Mouse (Mus musculus) limb, embryonic 10.5 days (tissue): Measurements from ENCODE around the gene Apoc2. TPM values are rescaled to one million over a fixed set of nuclear protein-coding genes. Genes with fewer than 3 reads are reported as not detected.

ENCODE experiments used
- DNase-seq: peaks from one replicate; pipeline ENCODE4 v3.0.0-alpha.2; 2017; ENCODE audit warnings: low spot score
- H3K27ac ChIP-seq: fragments of 300-500 bp; sonication (generic); 2 replicates; pipeline ENCODE4 v1.5.1; 2016; ENCODE audit warnings: mild to moderate bottlenecking
- H3K27me3 ChIP-seq: fragments of 300-500 bp; sonication (generic); 2 replicates; pipeline ENCODE4 v1.6.1; 2016; ENCODE audit warnings: low read depth, mild to moderate bottlenecking; ENCODE audit not compliant: poor library complexity, severe bottlenecking
- H3K36me3 ChIP-seq: fragments of 300-500 bp; sonication (generic); 2 replicates; pipeline ENCODE4 v1.6.1; 2016; ENCODE audit warnings: mild to moderate bottlenecking, moderate library complexity
- H3K4me1 ChIP-seq: fragments of 300-500 bp; sonication (generic); 2 replicates; pipeline ENCODE4 v1.6.1; 2016
- H3K4me3 ChIP-seq: fragments of 300-500 bp; sonication (generic); 2 replicates; pipeline ENCODE4 v1.5.1; 2016; ENCODE audit warnings: mild to moderate bottlenecking, moderate library complexity
- H3K9me3 ChIP-seq: fragments of 300-500 bp; sonication (generic); replicated peaks from 2 replicates; pipeline ENCODE4 v1.6.1; 2016; ENCODE audit warnings: mild to moderate bottlenecking
- WGBS: fragments of 180-500 bp; shearing (Covaris S2); methylation state at CpG from one replicate; pipeline ENCODE4 v1.1.7; 2016; 5-methylcytosine and 5-hydroxymethylcytosine counted together
- polyA plus RNA-seq: library from polyadenylated mRNA; unstranded; fragments of >200 nt; fragmentation: Nextera tagmentation; extraction: Ambion mirVana; gene quantifications from 2 replicates; pipeline ENCODE4 v1.2.1, GENCODE M21; 2016

Apoc2 gene
- polyA plus RNA-seq, 1 experiment from 2014 or later, result 0.28 TPM

DNA sequence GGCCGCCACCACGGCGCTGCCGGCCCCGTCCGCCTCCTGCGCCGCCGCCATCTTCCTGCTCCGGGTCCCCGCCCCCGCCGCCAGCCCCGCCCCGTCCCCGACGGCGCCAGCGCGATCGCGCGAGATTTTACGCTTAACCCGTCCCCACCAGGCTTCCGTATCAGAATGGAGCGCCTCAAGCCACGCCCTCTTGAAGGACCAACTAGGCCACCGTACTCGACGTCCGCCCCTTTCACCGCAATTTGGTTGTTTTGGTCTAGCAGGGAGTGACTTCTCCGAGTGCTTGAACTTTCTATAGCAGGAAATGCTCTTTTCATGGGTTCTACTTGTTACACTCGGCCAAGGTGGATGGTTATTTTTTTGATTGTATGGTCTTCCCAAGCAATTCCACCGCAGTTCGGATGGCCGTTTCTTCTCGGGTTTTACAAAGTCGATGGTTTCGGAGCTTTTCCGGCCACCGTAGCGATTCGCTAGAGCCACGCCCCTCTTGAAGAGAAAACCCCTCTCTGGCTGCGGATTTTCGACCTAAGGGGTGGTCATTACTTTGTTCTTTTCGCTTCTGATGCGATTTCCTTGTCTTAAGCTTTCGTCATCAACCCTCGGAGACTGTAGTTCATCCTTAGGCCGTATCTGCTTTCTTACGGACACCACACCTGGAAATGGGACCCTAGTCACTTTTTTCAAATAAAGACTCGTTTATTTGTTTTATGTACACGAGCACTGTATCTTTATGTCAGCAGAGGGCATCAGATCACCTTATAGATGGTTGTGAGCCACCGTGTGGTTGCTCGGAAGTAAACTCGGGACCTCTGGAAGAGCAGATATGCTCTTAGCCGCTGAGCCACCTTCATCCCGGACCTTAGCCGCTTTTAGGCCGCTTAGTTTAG is 12.5 kb downstream of the Apoc2 start, which contains the start of gene Clptm1:
Gene Clptm1, minus strand, starts transcription at position 79 of the 887 bp plus-strand sequence.
- peak; percentile 99 for DNase-seq
- Histone ChIP-seq H3K27me3 (no peaks in the 10 kb centered on the region), H3K36me3 (peaks cover 27% of the 10 kb centered on the region), H3K9me3 (no peaks in the 10 kb centered on the region), H3K27ac (peak within 1 kb of the TSS; percentile 93), H3K4me3 (peak within 1 kb of the TSS; percentile 100), H3K4me1 (peaks cover 25% of the 10 kb centered on the region)
- under 1% methylated on average over 63 of the region's 63 CpGs for WGBS

DNA sequence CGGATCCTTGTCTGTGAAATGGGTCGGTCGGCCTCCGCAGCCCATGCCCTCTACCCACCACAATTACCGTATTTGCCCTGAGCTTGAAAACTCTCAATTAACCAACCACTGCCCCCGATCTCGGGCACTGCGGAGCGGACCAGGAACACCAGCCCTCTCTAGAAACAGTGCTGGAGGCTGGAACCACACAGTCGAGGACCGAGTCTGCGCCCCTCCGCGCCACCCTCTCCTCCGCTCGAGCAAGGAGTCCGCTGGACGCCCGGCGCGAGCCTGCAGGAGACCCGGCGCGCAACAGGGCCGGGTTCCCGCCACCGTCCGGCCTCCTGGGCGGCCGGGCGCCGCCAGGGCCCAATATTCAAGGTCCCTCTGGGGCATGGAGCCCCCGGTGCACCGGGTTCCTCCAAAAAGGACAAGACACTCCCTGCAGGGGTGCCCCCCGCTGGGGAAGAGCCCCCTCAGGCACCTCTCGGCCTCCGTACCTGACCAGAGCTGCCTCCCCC is 13.2 kb downstream of the Apoc2 start:
- Histone ChIP-seq H3K4me3 (peak overlapping the region; percentile 100), H3K4me1 (peaks cover 25% of the 10 kb centered on the region), H3K36me3 (peaks cover 34% of the 10 kb centered on the region), H3K9me3 (no peaks in the 10 kb centered on the region), H3K27me3 (no peaks in the 10 kb centered on the region), H3K27ac (peak overlapping the region; percentile 93)
- WGBS, result under 1% methylated on average over 37 of the region's 37 CpGs
- no peak for DNase-seq

DNA sequence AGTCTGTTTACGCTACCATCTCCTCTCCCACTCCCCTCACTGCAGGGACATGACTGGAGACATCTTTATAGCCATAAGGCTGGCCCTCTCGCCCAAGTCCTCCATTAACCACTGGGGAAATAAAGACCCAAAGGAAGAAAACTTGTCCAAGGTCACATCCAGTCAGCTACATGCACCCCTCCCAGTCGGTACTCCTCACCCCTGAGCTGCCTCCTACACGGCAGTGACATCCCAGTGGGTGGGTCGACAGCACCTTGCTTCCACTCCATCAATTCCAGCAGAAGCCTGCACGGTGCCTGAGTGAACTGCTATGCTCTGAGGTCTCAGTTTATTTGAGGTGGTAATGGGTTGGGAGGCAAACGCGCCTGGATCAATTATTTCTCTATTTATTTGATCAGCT is 13.8 kb downstream of the Apoc2 start:
- Histone ChIP-seq H3K27me3 (no peaks in the 10 kb centered on the region), H3K4me1 (peaks cover 20% of the 10 kb centered on the region), H3K9me3 (no peaks in the 10 kb centered on the region), H3K36me3 (peaks cover 39% of the 10 kb centered on the region), H3K4me3 (peak overlapping the region; percentile 100), H3K27ac (peak overlapping the region; percentile 93; the same call in 1 of the 2 replicates)
- DNase-seq, result no peak
- 12% methylated on average over 8 of the region's 8 CpGs for WGBS

DNA sequence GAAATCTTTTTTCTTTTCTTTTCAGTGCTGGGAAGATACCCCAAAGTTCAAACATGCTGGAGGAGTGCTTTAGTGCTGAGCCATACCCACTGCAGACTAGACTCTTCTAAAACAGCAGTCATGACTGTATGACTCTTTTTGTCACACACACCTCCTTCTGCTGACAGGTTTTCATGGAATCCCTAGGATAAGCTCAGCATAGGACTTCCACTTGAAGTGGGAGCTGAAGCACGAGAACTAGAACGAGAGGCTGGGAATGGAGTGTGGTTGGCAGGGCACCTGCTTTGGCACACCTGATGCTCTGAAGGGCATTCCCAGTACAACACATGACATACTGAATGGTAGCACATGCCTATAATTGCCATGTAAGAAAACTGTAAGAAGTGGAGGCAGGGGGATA is 25.1 kb downstream of the Apoc2 start:
- no peak overlapping the region for H3K27ac ChIP-seq
- H3K27me3 ChIP-seq, result no peaks in the 10 kb centered on the region
- no peak overlapping the region for H3K4me3 ChIP-seq
- H3K9me3 ChIP-seq, result no peaks in the 10 kb centered on the region
- H3K4me1 ChIP-seq, result no peaks in the 10 kb centered on the region
- 92% methylated on average over 2 of the region's 2 CpGs for WGBS
- peaks cover 94% of the 10 kb centered on the region for H3K36me3 ChIP-seq
- DNase-seq, result no peak

DNA sequence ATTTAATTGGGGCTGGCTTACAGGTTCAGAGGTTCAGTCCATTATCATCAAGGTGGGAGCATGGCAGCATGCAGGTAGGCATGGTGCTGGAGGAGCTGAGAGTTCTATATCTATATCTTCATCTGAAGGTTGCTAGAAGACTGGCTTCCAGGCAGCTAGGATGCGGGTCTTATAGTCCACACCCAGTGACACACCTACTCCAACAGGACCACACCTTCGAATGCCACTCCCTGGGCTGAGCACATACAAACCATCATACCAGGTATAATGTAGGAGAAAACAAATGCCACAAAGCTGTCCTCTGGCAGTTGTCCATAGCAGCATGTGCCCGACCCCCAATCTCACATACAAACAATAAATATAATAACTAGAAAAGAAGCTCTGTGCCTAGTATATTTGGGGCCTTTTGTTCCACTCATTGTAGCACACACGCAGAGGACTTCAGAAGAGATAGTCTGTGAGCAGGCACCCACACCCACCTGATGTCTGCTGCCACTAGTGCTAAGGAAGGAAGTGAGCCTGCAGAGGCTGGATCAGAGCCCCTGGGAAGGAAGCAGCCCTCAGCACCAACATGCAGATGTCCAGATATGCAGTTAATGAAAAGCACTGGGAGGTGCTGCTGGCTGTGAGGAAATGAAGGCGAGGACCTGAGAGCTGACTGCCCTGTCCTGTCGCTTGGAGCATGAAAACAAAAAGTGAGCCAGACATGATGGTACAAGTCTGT is 26.5 kb downstream of the Apoc2 start:
- Histone ChIP-seq H3K4me3 (no peak overlapping the region), H3K4me1 (no peaks in the 10 kb centered on the region), H3K27ac (no peak overlapping the region), H3K9me3 (no peaks in the 10 kb centered on the region), H3K36me3 (peaks cover 97% of the 10 kb centered on the region), H3K27me3 (no peaks in the 10 kb centered on the region)
- DNase-seq, result no peak
- 93% methylated on average over 6 of the region's 6 CpGs for WGBS

DNA sequence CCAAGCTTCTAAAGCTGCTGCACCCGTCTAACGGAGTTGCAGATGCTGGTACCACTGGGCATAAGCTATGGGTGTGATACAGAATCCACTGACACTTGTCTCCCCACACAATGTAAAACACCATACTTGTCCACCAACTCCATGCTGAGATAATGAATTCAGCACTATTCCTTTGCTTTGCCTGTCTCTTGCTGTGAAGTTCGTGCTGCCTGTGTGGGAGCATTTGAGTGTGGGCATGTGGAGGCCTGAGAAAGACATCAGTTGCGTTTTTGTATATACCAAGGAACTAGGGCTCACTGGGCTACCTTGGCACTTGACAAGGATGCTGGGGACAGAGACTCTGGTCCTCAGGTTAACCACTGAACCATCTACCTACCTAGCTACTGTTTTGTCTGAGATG is 36.5 kb downstream of the Apoc2 start:
- Histone ChIP-seq H3K9me3 (no peaks in the 10 kb centered on the region), H3K36me3 (peaks cover 99% of the 10 kb centered on the region), H3K27ac (no peak overlapping the region), H3K4me3 (no peak overlapping the region), H3K4me1 (no peaks in the 10 kb centered on the region), H3K27me3 (no peaks in the 10 kb centered on the region)
- no peak for DNase-seq
- WGBS, result 94% methylated on average over 4 of the region's 4 CpGs

DNA sequence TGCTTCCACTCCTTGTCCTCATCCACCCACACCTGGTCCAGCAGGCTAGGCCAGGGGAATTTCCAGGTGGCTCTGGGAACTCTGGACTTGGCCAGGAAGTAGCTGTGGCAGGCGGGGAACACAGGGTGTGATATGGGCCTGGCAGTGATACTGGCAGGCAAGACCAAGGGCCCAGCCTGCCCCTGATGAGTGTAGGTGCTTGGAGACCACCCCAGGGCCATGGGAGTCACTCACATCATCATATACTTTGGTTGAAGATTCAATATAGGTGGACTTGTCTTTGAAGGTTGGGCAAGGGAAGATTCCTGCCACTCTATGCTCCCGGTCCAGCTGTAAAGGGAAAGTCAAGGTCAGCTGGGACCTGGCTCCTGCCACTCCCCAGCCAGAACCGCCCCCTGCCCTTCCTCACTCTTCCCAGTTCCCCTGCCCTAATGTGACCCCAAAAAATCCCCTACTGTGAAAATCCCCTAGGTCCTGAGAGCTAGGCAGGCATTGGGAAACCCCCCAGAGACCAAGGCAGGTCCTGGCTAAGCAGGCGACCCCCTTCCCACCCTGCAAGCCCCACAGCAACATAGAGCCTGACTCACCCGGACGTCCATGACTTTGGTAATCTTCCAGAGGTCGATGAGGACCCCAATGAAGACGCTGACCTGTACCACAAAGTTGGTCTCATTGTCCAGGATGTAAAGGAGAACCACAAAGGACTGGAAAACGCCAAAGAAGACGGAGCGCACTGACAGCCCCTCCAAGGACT is 42.5 kb downstream of the Apoc2 start:
- Histone ChIP-seq H3K4me3 (no peak overlapping the region), H3K9me3 (no peaks in the 10 kb centered on the region), H3K4me1 (no peaks in the 10 kb centered on the region), H3K36me3 (peaks cover 87% of the 10 kb centered on the region), H3K27me3 (no peaks in the 10 kb centered on the region), H3K27ac (no peak overlapping the region)
- 91% methylated on average over 11 of the region's 11 CpGs for WGBS
- no peak for DNase-seq

DNA sequence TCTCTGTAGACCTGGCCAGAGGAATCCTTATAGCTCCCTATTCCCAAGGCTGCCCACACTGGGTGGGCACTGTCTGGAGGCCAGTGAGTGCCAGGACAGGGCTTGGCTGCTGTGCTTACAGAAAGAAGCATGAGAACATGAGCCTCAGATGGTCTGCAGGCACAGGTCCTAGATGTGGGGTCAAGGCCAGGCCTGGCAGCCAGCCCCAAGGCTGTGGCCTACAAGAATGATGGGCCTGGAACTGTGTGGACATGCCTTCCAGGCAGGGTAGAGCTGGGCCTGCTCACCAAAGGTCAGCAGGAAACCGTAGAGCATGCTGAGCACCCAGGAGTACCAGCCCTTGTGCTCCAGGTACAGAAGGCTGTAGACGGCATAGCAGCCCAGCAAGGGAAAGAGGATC is 43.1 kb downstream of the Apoc2 start:
- WGBS, result 100% methylated on average over 2 of the region's 2 CpGs
- peaks cover 80% of the 10 kb centered on the region for H3K36me3 ChIP-seq
- no peak for DNase-seq
- H3K4me1 ChIP-seq, result peaks cover 2% of the 10 kb centered on the region; the same call in 1 of the 2 replicates
- H3K9me3 ChIP-seq, result no peaks in the 10 kb centered on the region
- H3K4me3 ChIP-seq, result no peak overlapping the region
- H3K27ac ChIP-seq, result no peak overlapping the region
- H3K27me3 ChIP-seq, result no peaks in the 10 kb centered on the region

DNA sequence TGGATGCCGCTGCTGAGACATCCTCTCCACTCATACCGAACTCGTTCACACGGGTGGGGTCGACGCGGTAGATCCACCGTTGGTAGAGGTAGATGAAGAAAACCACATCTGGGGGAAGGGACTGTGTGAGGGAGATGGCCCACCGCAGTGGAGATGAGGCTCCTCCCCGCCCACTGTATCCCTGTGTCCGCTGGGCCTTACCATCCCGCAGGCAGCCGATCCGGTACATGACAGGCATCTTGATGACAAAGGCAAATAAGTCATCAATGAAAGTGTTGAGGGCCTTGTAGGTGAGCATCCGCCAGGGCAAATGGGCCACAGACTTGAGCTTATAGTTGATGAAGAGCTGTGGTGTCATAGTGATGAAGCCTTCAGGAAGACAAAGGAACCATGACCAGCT is 43.9 kb downstream of the Apoc2 start:
- DNase-seq, result no peak
- no peak overlapping the region for H3K27ac ChIP-seq

DNA sequence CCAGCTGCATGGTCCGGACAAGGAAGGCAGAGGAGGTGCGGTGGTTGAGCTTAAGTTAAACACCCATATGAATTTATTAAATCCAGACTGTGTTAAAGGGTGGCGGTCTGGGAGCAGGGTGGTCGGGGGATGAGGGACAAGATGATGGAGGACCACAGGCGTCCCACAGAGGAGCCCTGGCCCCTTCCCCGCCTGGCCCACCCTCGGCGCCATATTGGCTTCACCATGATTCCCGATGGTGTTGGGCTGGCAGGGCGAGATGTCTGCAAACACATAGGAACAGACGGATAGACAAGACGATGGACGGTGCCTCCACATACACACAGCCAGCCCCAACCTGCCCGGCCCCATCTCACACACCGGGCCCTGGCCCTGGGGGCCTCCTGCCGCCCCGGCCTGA is 44.5 kb downstream of the Apoc2 start:
- no peak for DNase-seq
- Histone ChIP-seq H3K27me3 (no peaks in the 10 kb centered on the region), H3K4me1 (peaks cover 15% of the 10 kb centered on the region), H3K4me3 (no peak overlapping the region), H3K27ac (no peak overlapping the region), H3K9me3 (no peaks in the 10 kb centered on the region), H3K36me3 (peaks cover 66% of the 10 kb centered on the region)
- WGBS, result 92% methylated on average over 17 of the region's 17 CpGs

More for the DNA sequence above, 43.9 kb downstream of the Apoc2 start:
- Histone ChIP-seq H3K4me1 (peaks cover 8% of the 10 kb centered on the region), H3K9me3 (no peaks in the 10 kb centered on the region), H3K4me3 (no peak overlapping the region), H3K27me3 (no peaks in the 10 kb centered on the region), H3K36me3 (peaks cover 73% of the 10 kb centered on the region)
- WGBS, result 94% methylated on average over 15 of the region's 15 CpGs

DNA sequence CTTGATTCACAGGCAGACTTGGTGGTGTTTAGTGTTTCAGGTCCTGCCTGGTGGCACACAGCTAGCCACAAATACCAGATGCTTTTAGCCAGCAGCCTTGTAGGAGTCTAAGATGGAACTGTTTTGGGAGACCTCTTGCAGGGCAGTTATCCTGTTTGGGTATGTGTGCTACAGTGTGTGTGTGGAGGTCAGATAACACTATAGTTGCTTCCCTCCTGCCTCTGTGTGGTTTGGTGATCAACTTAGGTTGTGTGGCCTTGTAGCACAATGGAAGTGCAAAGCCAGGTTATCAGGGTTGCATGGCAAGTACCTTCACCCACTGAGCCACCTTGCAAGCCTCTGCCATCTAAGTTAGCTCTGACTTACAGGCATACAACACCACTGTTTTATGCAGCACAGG is 45.0 kb downstream of the Apoc2 start:
- peaks cover 16% of the 10 kb centered on the region for H3K4me1 ChIP-seq
- no peak overlapping the region for H3K4me3 ChIP-seq
- no peaks in the 10 kb centered on the region for H3K27me3 ChIP-seq
- peaks cover 61% of the 10 kb centered on the region for H3K36me3 ChIP-seq
- H3K27ac ChIP-seq, result no peak overlapping the region
- no peak for DNase-seq
- no peaks in the 10 kb centered on the region for H3K9me3 ChIP-seq

DNA sequence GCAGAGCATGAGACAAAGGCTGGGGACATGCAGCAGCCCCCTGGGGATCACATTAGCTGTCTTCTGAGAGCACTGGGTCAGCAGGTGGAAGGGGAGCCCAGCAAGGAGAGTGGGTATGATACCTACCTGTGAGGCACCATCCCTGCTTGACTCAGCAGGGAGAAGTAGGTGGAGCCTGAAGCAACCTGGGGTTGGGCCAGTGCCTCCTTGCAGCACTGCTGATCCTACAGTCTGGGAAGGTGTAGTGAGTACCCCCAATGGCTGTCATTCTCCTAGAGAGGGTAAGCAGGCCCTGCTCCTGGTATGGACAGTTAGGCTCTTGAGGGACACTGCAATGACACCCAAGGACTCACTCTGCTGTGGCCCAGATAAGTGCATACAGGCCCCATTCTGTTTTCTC is 45.5 kb downstream of the Apoc2 start:
- Histone ChIP-seq H3K9me3 (no peaks in the 10 kb centered on the region), H3K36me3 (peaks cover 57% of the 10 kb centered on the region), H3K27ac (no peak overlapping the region), H3K4me3 (no peak overlapping the region), H3K27me3 (no peaks in the 10 kb centered on the region), H3K4me1 (peaks cover 16% of the 10 kb centered on the region)
- no peak for DNase-seq
